Mouse (Mus musculus): ENCODE data around the gene Creb3l4.
"Not testable (repeated sequence)": the region's sequence is repeated elsewhere in the genome, so short reads cannot be mapped to it uniquely, and the experiment has no call there.

Gene Creb3l4

GRCm38 (mm10) chr3:90242984-90243775 is at the start of gene Creb3l4:
Gene Creb3l4 (minus strand): TSS chr3:90243512.
- DNase-seq = no peak

- DNase-seq = peak; percentile 94
These were observed 49.3 kb upstream of the Creb3l4 start, which contains the start of gene Gatad2b for GRCm38 (mm10) chr3:90292345-90293275. Gene Gatad2b (plus strand): TSS chr3:90293178.

GRCm38 (mm10) chr3:90291982-90292344 is 48.7 kb upstream of the Creb3l4 start:
- no peak for DNase-seq

GRCm38 (mm10) chr3:90290602-90291001 is 47.3 kb upstream of the Creb3l4 start:
- no peak for DNase-seq

GRCm38 (mm10) chr3:90289403-90289802 is 46.1 kb upstream of the Creb3l4 start:
- DNase-seq = not testable (repeated sequence)

GRCm38 (mm10) chr3:90284150-90284549 is 40.8 kb upstream of the Creb3l4 start:
- DNase-seq = no peak

- no peak for DNase-seq
These were observed 37.4 kb upstream of the Creb3l4 start for GRCm38 (mm10) chr3:90280708-90281107.

- DNase-seq = no peak
These were observed 36.4 kb upstream of the Creb3l4 start for GRCm38 (mm10) chr3:90279743-90280142.

DNA sequence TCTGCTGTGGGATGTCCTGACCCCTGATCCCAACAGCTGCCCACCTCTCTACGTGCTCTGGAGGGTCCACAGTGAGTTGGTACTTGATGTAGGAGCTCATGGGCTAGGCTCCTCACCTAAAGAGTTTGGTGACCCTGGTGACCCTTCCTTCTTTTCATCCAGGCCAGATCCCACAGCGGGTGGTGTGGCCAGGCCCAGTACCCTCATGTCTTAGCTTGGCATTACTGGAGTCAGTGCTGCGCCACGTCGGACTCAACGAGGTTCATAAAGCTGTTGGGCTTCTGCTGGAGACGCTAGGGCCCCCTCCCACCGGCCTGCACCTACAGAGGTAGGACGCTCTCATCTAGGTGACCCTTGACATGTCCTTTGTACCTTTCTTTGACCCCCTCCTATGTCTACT is 35.9 kb upstream of the Creb3l4 start:
- DNase-seq = no peak

DNA sequence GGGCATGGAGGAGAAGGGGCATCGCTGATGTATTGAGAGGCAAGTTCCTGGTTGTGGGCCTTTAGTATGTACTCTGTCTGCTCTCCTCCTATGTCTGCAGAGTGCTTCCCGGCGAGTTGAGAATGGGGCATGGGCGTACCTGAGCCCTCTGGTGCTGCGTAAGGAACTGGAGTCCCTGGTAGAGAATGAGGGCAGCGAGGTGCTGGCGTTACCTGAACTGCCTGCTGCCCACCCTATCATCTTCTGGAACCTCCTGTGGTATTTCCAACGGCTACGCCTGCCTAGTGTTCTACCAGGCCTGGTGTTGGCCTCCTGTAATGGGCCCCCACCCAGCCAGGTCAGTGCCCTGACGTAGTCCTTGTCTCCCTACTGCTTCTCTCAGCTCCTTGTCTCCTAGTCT is 34.9 kb upstream of the Creb3l4 start:
- DNase-seq = no peak

DNA sequence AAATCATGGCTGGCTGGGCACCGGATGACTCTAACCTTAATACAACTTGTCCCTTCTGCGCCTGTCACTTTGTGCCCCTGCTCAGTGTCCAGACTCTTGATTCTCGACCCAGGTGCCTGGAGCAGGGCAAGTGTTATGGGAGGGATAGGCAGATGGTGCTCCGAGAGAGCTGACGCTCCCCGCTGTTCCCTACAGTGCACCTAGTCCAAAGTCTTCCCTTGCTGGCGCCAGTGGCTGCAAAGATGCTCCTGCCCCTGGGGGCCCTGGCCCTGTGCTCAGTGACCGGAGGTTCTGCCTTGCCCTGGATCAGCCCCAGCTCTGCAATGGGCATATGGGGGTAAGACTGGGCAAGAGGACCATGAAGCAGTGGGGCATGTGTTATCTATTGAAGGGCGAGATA is 34.5 kb upstream of the Creb3l4 start:
- DNase-seq = no peak

DNA sequence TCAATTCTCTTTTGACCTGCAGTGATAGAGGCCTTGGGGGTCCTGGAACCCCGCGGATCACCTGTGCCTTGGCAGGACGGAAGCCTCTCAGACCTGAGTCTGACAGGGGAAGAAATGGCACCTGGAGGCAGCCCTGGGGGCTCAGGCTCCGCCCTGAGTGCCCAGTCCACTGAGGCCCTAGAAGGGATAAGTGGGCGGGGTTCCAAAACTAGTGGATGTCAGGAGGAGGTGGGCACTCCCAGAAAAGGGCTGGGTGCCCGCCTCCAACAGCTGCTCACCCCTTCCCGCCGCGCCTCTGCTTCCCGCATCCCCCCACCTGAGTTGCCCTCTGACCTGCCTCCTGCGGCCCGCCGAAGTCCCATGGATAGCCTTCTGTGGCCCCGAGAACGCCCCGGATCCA is 33.5 kb upstream of the Creb3l4 start:
- no peak for DNase-seq

- no peak for DNase-seq
These were observed 32.0 kb upstream of the Creb3l4 start for GRCm38 (mm10) chr3:90275286-90275685.

DNA sequence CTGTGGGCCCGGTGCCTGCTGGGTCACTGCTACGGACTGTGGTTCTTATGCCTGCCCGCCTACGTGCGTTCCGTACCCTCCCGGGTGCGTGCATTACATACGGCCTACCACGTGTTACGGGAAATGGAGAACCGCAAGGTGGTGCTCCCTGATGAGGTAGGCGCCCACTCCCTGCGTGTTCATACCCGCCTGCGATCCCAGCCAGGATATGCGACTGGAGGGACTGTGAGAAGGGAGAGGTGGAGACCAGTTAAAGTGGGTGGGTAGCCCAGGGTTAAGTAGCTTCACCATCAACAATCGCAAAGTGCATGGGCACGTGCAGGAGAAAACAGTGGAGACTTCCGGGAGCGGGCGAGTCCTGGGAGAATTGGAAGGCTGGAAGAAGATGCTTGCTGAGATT is 30.5 kb upstream of the Creb3l4 start:
- no peak for DNase-seq

- no peak for DNase-seq
These were observed 28.9 kb upstream of the Creb3l4 start for GRCm38 (mm10) chr3:90272170-90272569.

DNA sequence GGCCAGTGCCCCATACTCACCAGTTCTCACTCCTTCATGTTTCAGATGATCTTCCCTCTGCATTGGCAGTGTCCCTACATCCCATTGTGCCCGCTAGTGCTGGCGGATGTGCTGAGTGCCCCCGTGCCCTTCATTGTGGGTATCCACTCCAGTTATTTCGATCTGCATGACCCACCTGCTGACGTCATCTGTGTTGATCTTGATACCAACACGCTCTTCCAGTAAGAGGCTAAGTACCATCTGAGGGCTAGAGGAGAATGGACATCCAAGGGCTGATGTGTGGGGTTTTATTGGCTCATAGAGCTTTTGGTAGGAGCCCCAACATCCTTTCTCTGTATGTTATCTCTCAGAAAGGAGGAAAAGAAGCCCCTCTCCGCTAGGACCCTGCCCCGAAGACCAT is 27.5 kb upstream of the Creb3l4 start:
- DNase-seq = no peak

GRCm38 (mm10) chr3:90268971-90269370 is 25.7 kb upstream of the Creb3l4 start:
- DNase-seq = no peak

GRCm38 (mm10) chr3:90268190-90268589 is 24.9 kb upstream of the Creb3l4 start:
- DNase-seq = no peak

DNA sequence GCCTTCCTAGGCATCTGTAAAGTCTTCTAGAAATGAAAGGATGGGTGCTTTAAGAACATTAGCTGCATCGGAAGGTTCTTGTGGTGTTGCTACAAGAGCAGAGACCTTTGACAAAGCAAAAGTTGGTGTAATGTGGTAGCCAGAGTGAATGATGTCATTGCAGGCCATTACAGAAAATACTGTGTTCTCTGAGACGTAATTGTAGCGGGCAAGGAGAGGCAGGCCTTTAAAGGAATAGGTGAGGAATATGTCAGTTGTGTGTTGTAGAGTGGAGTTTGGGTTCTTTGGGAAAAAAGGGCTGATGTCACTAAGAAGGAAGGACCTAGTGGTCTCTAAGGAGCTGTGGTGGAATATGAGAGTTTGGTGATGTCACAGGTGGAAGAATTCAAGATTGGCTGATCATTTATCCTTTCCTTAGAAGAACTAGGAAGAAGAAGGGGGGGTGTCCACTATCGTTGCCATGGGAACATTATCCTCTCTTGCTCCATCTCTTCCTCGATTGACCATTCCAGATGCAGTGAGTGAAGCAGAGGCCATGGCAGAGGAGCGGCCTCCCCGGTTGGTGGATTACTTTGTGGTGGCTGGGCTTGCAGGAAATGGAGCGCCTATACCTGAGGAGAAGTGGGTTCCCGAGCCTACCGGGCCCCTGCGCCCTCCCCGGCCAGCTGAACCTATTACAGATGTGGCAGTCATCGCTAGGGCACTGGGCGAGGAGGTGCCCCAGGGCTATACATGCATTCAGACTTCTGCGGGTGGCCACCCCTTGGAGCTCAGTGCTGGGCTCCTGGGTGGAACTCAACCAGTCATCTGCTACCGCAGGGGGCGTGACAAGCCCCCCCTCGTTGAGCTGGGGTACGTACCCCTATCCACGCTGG is 23.8 kb upstream of the Creb3l4 start:
- peak; percentile 57 for DNase-seq

DNA sequence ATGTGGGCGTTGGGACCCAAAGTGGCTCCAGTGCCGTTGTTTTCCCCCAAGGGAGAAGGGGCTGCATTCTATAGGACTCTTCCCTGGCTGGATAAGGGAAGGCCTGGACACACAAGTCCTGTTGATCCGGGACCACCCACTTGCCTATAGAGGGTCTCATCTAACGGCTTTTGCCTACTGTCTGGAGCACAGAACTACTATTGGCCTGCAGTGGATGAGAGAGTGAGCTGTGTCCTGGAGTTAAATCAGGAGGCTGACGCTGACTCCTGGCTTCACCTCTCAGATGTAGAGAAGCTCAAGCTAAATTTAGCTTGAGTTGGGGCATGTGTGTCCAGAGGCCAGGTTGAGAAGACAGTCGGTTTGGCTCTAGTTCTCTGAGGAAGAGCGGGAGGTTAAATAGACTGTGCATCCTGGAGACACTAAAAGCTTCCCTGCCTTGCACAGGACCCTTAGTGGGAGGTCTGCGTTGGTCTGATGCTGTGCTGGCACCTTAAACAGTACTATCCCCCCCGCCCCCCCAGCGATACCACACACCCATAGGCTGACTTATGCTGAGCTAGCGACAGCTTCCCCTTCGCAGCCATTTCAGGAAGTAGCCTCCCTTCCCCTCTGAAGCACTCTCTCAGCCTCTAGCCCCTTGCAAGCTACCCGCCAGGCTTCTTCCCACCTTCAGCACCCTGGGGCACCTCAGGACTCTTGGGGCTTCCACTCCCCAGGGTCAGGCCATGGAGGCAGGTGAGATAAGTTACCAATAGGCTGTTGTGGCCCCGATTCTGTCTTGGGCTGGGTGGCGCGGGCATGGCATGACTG is 22.8 kb upstream of the Creb3l4 start:
- peak; percentile 67 for DNase-seq

DNA sequence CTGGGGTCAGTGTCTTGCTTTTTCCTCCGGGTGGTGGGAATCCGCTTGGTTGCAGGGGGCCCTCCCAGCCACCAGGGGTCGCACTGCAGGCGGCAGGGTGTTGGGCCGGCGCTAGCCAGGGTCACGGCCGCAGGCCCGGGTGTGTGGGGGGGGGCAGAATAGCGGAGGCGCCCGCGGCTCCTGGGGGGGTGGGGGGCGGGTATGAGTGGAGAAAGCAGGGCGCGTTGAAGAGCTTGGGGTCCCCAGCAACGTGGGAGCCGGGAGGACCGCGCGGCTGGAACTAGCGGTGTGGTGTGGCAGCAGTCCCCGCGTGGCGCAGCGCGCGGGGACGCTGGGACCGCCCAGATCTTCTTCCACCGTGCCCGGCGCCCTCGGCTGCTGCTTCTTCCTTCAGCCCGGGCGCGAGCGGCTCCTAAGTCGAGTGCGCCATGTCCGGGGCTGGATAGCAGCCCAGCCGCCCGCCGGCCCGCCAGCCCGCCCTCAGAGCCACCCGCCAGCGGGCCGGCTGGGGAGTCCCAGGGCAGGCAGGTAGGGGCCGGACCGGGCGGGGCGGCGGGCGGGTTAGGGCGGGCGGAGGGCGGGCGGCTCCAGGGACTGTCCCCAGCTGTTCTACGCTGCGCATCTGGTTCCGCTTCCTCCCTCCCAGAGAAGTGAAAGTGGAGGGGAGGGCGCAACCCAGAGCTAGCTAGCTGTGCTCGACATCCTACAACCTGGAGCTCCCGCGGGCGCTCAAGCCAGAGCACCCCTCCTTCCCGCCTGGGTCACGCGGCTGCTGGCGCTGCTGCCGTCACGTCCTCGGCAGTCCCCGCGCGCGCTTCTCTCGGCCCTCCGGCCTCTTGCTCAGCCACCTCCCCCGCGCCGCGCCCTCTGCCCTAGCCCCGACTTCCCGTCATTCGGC is 22.0 kb upstream of the Creb3l4 start, which contains the start of gene Dennd4b:
TSS of gene Dennd4b (plus strand) at position 152 of the 898 bp plus-strand sequence.
- DNase-seq = peak; percentile 96
